ENCODE assay signal across 10 mouse cellular contexts in genomic region chr6:128116836-128117542, GRCm38 (mm10). TPM values are rescaled to one million over a fixed set of nuclear protein-coding genes. Genes with fewer than 3 reads are reported as not detected.
DNase-seq lines count a peak whose midpoint lies in the region; ATAC-seq lines count a peak whose summit lies in the region.
"Had no signal": no experiment of that assay in that cellular context is flagged by ENCODE, and none has a peak within 500 bp of the region (broad histone marks: within the 10 kb centered on the region; RNA-seq: fewer than 3 reads in every experiment).

No protein-coding gene starts in this region.

- H3K27ac ChIP-seq in forebrain, embryonic 10.5 days: peak overlapping the region; percentile 69
- no peak overlapping the region for H3K27ac ChIP-seq in forebrain, embryonic 12.5 days
- H3K27ac ChIP-seq in kidney, embryonic 15.5 days: peak overlapping the region; percentile 70
- H3K27ac ChIP-seq in embryonic facial prominence, embryonic 10.5 days (replicated peaks): peak overlapping the region; percentile 81

- no peak overlapping the region for H3K9ac ChIP-seq in forebrain, embryonic 12.5 days
- H3K9ac ChIP-seq in kidney, embryonic 15.5 days: no peak overlapping the region

- H3K4me3 ChIP-seq in forebrain, embryonic 10.5 days: no peak overlapping the region
- H3K4me3 ChIP-seq in forebrain, embryonic 12.5 days (replicated peaks): no peak overlapping the region
- no peak overlapping the region for H3K4me3 ChIP-seq in kidney, embryonic 15.5 days (replicated peaks)
- no peak overlapping the region for H3K4me3 ChIP-seq in embryonic facial prominence, embryonic 10.5 days

- H3K36me3 ChIP-seq in forebrain, embryonic 10.5 days (replicated peaks): 0 out of 2 replicates have a peak, but pooled peaks cover 3% of the 10 kb centered on the region
- H3K36me3 ChIP-seq in forebrain, embryonic 12.5 days (replicated peaks): no peaks in the 10 kb centered on the region
- peaks cover 15% of the 10 kb centered on the region; the same call in 1 of the 2 replicates for H3K36me3 ChIP-seq in kidney, embryonic 15.5 days
- H3K36me3 ChIP-seq in embryonic facial prominence, embryonic 10.5 days (replicated peaks): peaks cover 18% of the 10 kb centered on the region

- intact Hi-C loops in left cerebral cortex, postnatal 25 days (cut with DNase I): no loop called here

- ATAC-seq in forebrain, embryonic 12.5 days (ENCODE audit: low FRiP score): no peak
- no peak for ATAC-seq in kidney, embryonic 15.5 days (replicated peaks; ENCODE audit: low FRiP score)

- 70% methylated on average over 10 of the region's 10 CpGs for WGBS in forebrain, embryonic 10.5 days
- 73% methylated on average over 10 of the region's 10 CpGs for WGBS in forebrain, embryonic 12.5 days
- 55% methylated on average over 10 of the region's 10 CpGs for WGBS in kidney, embryonic 15.5 days
- 41% methylated on average over 10 of the region's 10 CpGs for WGBS in embryonic facial prominence, embryonic 10.5 days

- H3K4me1 ChIP-seq in forebrain, embryonic 10.5 days: peaks cover 34% of the 10 kb centered on the region
- H3K4me1 ChIP-seq in forebrain, embryonic 12.5 days: peaks cover 22% of the 10 kb centered on the region
- H3K4me1 ChIP-seq in kidney, embryonic 15.5 days: peaks cover 46% of the 10 kb centered on the region
- H3K4me1 ChIP-seq in embryonic facial prominence, embryonic 10.5 days: peaks cover 70% of the 10 kb centered on the region

- DNase-seq in forebrain, embryonic 10.5 days (ENCODE audit: extremely low spot score, low spot score): peak; percentile 32
- no peak for DNase-seq in kidney, adult 11 months
- peak; percentile 81 for DNase-seq in embryonic facial prominence, embryonic 10.5 days (ENCODE audit: low spot score)
- peak; percentile 66 for DNase-seq in mesoderm, embryonic 11.5 days (ENCODE audit: low read depth, low spot score)
- DNase-seq in spleen, postnatal 4 days (ENCODE audit: low spot score in 2 of 2): no peak
- DNase-seq in left cerebral cortex, postnatal 25 days (ENCODE audit: low spot score in 2 of 2): no peak
- DNase-seq: cerebellum, adult 11 months; kidney, postnatal 4 days had no signal

- no peak overlapping the region for H3K4me2 ChIP-seq in forebrain, embryonic 12.5 days
- H3K4me2 ChIP-seq in kidney, embryonic 15.5 days: no peak overlapping the region

- no peaks in the 10 kb centered on the region for H3K9me3 ChIP-seq in forebrain, embryonic 10.5 days
- no peaks in the 10 kb centered on the region for H3K9me3 ChIP-seq in forebrain, embryonic 12.5 days
- H3K9me3 ChIP-seq in kidney, embryonic 15.5 days (replicated peaks): no peaks in the 10 kb centered on the region
- H3K9me3 ChIP-seq in embryonic facial prominence, embryonic 10.5 days: no peaks in the 10 kb centered on the region

- no peaks in the 10 kb centered on the region for H3K27me3 ChIP-seq in forebrain, embryonic 10.5 days (ENCODE audit: poor library complexity, severe bottlenecking)
- H3K27me3 ChIP-seq in forebrain, embryonic 12.5 days: no peaks in the 10 kb centered on the region
- no peaks in the 10 kb centered on the region for H3K27me3 ChIP-seq in kidney, embryonic 15.5 days
- no peaks in the 10 kb centered on the region for H3K27me3 ChIP-seq in embryonic facial prominence, embryonic 10.5 days (replicated peaks; ENCODE audit: low read depth, poor library complexity, severe bottlenecking)

RNA-seq across cellular contexts. Expression of gene Tspan9, which starts 26.4 kb away (rescaled TPM):
- polyA plus RNA-seq in forebrain, embryonic 10.5 days (2016; fragmentation: Nextera tagmentation; extraction: Ambion mirVana): 39.4 and 41.3 TPM in 2 replicates
- 30.1 and 34.5 TPM in 2 replicates for polyA plus RNA-seq in forebrain, embryonic 12.5 days (2016; fragmentation: Nextera tagmentation; extraction: Ambion mirVana)
- 115 and 121 TPM in 2 replicates for polyA plus RNA-seq in kidney, embryonic 15.5 days (2015; fragmentation: Nextera tagmentation; extraction: Ambion mirVana)
- 69.3 and 69.7 TPM in 2 replicates for polyA plus RNA-seq in embryonic facial prominence, embryonic 10.5 days (2016; fragmentation: Nextera tagmentation; extraction: Ambion mirVana)
- total RNA-seq in left cerebral cortex, postnatal 25 days (2021): 10 to 100 TPM; 55.2 to 58.6 TPM

Comparison
In these comparisons a context has a peak if more than half of its experiments do, and no peak if none do; other contexts are left out.
1. DNase-seq: peak in forebrain, embryonic 10.5 days (single experiment), embryonic facial prominence, embryonic 10.5 days (single experiment) and mesoderm, embryonic 11.5 days (single experiment); none in kidney, adult 11 months (single experiment), spleen, postnatal 4 days (0 of 2) and left cerebral cortex, postnatal 25 days (0 of 2).